Comparison of ENCODE assay signal across 13 mouse cellular contexts in genomic region chr16:5000611-5001010, GRCm38 (mm10). TPM values are rescaled to one million over a fixed set of nuclear protein-coding genes. Genes with fewer than 3 reads are reported as not detected.
"Had no signal": no experiment of that assay in that cellular context is flagged by ENCODE, and none has a peak within 500 bp of the region (broad histone marks: within the 10 kb centered on the region; RNA-seq: fewer than 3 reads in every experiment).

No protein-coding gene starts in this region.

- ATAC-seq: inflammation-experienced regulatory T-cells, adult 6 months; intestine, postnatal 0 days; lung, postnatal 0 days had no signal

- DNase-seq: layer of hippocampus, adult 9-11 months; layer of hippocampus, postnatal 36 days; lung, postnatal 4 days; midbrain, embryonic 14.5 days; thymus, postnatal 14 days had no signal

RNA-seq across cellular contexts. Expression of gene Sept12, which starts 3.0 kb away (rescaled TPM):
- polyA plus RNA-seq: inflammation-experienced regulatory T-cells, adult 6 months; intestine, postnatal 0 days; limb, embryonic 11.5 days; limb, embryonic 15.5 days; midbrain, embryonic 10.5 days; midbrain, embryonic 14.5 days; neural tube, embryonic 11.5 days; stomach, postnatal 0 days had no signal

RNA-seq across cellular contexts. Expression of gene Smim22, which starts 6.5 kb away (rescaled TPM):
- polyA plus RNA-seq: inflammation-experienced regulatory T-cells, adult 6 months; midbrain, embryonic 14.5 days; neural tube, embryonic 11.5 days had no signal
